Mouse (Mus musculus): Measurements from ENCODE around the gene Slc9a9. TPM values are rescaled to one million over a fixed set of nuclear protein-coding genes. Genes with fewer than 3 reads are reported as not detected.
A peak's percentile ranks its signal among the peaks of the same experiment; 100 is the strongest.

Gene Slc9a9
- polyA plus RNA-seq, 1 experiment from 2014 or later = 5.3 TPM

DNA sequence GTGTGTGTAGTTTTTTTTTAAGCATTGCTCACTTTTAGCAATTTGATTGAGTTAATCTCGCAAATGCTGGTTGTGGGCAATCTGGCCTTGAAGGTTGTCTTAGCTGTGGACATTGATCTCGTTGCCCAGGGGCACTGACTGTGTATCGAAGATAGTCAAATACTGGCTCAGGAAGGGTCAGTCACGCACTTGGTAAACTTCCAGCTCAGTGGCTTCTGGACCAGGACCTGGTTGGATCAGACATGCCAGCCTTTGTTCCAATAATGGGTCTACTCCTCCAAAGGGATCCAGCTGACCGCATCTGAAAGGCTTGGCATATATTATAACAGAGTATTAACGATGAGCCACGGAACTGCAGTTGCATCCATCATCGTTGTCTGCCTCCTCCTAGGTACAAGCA is 489.2 kb downstream of the Slc9a9 start:
- Histone ChIP-seq H3K4me1 (peaks cover 3% of the 10 kb centered on the region; the same call in 1 of the 2 replicates), H3K9ac (replicated peaks) (no peak overlapping the region), H3K27ac (replicated peaks) (no peak overlapping the region), H3K27me3 (no peaks in the 10 kb centered on the region; the same call in 1 of the 2 replicates), H3K4me2 (replicated peaks) (no peak overlapping the region), H3K36me3 (no peaks in the 10 kb centered on the region), H3K9me3 (no peaks in the 10 kb centered on the region), H3K4me3 (no peak overlapping the region)
- 77% methylated on average over 8 of the region's 8 CpGs for WGBS
- no peak for ATAC-seq (ENCODE audit: low FRiP score, low read depth)

DNA sequence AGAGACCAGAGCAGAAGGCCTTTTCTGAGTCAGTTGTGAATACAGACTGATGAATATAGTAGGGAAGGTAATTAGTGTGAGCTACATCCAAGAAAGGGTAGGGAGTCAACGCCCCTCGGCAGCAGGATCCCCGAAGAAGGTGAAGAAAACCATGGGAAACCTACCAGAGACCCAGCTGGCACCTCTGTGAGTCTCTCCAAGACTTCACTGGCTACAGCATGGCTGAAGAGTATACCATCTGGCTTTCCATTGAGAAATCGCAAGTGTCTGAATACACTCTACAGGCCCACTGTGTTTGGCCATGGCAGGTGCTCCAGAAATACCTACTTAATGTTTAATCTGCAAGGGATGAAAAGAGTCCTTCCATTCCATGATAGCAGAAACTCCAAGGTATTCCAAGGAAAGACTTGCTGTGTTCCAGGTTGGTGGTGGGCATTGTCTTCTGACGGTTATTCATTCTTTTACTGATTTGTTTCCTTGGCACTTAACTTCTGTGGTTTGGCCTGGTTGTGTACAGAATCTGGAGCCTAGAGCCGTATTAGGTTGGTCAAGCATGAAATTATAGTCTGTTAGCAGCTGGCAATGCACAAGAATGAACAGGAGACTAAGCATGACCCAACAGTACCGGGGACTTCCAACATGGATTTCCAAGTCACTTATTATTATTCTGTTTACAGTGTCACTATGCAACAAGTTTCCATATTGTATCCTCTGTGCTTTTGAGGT is 491.0 kb downstream of the Slc9a9 start:
- Histone ChIP-seq H3K36me3 (no peaks in the 10 kb centered on the region), H3K4me1 (peaks cover 3% of the 10 kb centered on the region; the same call in 1 of the 2 replicates), H3K4me3 (no peak overlapping the region), H3K27ac (replicated peaks) (no peak overlapping the region), H3K9ac (replicated peaks) (no peak overlapping the region), H3K4me2 (replicated peaks) (no peak overlapping the region), H3K9me3 (no peaks in the 10 kb centered on the region), H3K27me3 (no peaks in the 10 kb centered on the region; the same call in 1 of the 2 replicates)
- WGBS = 87% methylated on average over 7 of the region's 7 CpGs
- ATAC-seq (ENCODE audit: low FRiP score, low read depth) = no peak

DNA sequence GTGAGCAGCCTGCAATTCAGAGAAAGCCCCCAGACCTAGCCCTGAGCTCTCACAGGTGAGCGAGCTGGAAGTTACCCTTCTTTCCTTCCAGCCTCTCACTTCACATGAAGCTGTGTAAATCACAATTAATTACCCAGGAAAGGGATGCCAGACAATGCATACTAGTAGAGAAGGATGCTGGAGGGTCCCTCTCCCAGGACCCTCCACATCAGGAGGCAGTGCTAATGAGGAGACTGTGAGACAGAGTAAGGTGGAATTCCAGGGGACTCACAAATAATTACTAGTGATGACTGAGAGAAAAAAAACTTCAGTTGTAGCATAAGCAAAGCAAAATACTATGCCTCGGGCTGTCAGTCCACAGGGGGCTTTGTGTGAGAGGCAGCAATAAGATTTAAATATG is 492.0 kb downstream of the Slc9a9 start:
- no peak overlapping the region for H3K27ac ChIP-seq (replicated peaks)
- 75% methylated on average over 2 of the region's 2 CpGs for WGBS
- peaks cover 3% of the 10 kb centered on the region; the same call in 1 of the 2 replicates for H3K4me1 ChIP-seq
- no peak overlapping the region for H3K4me3 ChIP-seq
- no peak overlapping the region for H3K4me2 ChIP-seq (replicated peaks)
- H3K27me3 ChIP-seq = no peaks in the 10 kb centered on the region; the same call in 1 of the 2 replicates
- no peak overlapping the region for H3K9ac ChIP-seq (replicated peaks)
- no peak for ATAC-seq (ENCODE audit: low FRiP score, low read depth)
- no peaks in the 10 kb centered on the region for H3K36me3 ChIP-seq
- H3K9me3 ChIP-seq = no peaks in the 10 kb centered on the region

DNA sequence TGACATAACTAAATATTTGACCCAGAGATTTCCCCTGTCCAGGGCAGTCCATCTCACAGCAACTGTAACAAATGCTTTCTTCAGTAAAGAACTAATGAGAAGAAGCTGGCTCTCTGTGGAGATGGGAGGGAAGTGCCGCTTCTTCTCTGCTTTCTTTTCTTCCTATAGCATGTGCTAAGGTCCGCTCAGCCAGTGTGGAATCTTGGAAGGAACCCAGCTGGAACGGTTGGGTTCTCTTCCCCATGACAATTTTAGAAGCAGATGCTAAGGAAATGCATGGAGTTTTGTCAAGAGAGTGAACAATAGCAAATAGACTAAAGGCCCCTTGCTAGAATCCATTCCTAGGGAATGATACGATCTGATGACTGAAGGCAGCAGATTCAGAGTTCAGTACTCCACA is 496.5 kb downstream of the Slc9a9 start:
- Histone ChIP-seq H3K9ac (replicated peaks) (no peak overlapping the region), H3K36me3 (no peaks in the 10 kb centered on the region), H3K4me2 (replicated peaks) (no peak overlapping the region), H3K4me3 (no peak overlapping the region), H3K9me3 (no peaks in the 10 kb centered on the region), H3K4me1 (no peaks in the 10 kb centered on the region), H3K27me3 (no peaks in the 10 kb centered on the region; the same call in 1 of the 2 replicates), H3K27ac (replicated peaks) (no peak overlapping the region)
- ATAC-seq (ENCODE audit: low FRiP score, low read depth) = no peak
- 88% methylated on average over 4 of the region's 4 CpGs for WGBS

DNA sequence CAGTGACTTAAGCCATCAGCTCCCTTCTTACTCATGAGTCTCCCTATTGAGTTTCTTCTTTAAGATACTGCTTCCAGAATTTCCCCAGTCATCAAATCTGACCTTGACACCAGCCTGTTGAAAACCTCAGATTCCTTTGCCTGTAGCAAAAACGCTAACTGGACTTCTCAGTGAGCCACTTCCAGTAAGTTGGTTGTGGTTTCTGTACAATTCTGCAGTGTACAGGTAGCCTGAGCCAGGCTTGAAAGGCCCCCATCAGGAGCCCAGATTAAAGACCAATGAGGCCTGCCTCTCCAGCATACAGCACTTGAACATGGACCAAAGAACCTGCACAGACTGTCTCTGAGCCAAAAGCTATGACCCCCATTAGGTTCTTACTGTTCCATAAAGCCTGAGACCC is 498.1 kb downstream of the Slc9a9 start:
- Histone ChIP-seq H3K9me3 (no peaks in the 10 kb centered on the region), H3K27me3 (no peaks in the 10 kb centered on the region), H3K27ac (replicated peaks) (no peak overlapping the region), H3K4me1 (no peaks in the 10 kb centered on the region), H3K9ac (replicated peaks) (no peak overlapping the region), H3K36me3 (no peaks in the 10 kb centered on the region), H3K4me3 (no peak overlapping the region), H3K4me2 (replicated peaks) (no peak overlapping the region)
- ATAC-seq (ENCODE audit: low FRiP score, low read depth) = no peak
- WGBS = 78% methylated on average over 1 of the region's 1 CpGs

DNA sequence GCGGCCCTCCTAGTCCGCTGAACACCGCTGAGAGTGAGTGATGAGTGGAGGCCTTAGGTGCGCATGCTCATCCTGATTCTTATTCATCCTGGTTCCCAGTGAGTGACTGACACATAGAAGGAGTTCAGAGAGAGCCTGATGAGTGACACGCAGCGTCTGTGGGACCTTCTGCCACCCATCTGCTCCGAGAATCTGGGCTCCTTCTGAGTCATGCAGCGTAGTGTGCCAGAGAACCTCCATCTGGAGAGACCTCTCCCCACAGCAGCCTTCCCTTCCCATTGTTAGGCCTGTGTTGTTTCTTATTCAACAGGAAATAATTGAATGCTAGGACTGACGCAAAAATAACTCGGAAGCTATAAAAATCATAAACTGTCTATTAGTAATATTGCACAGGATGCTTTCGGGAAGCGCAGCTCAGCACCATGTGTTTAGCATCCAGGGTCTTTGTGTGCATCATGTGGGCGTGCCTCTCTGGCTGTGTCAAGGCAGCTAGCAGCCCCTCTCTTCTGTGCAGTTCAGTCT is 498.8 kb downstream of the Slc9a9 start:
- 91% methylated on average over 13 of the region's 13 CpGs for WGBS
- Histone ChIP-seq H3K4me2 (replicated peaks) (no peak overlapping the region), H3K9ac (replicated peaks) (no peak overlapping the region), H3K4me3 (no peak overlapping the region), H3K36me3 (no peaks in the 10 kb centered on the region), H3K27me3 (no peaks in the 10 kb centered on the region), H3K4me1 (no peaks in the 10 kb centered on the region), H3K27ac (replicated peaks) (no peak overlapping the region), H3K9me3 (no peaks in the 10 kb centered on the region)
- ATAC-seq (ENCODE audit: low FRiP score, low read depth) = no peak

DNA sequence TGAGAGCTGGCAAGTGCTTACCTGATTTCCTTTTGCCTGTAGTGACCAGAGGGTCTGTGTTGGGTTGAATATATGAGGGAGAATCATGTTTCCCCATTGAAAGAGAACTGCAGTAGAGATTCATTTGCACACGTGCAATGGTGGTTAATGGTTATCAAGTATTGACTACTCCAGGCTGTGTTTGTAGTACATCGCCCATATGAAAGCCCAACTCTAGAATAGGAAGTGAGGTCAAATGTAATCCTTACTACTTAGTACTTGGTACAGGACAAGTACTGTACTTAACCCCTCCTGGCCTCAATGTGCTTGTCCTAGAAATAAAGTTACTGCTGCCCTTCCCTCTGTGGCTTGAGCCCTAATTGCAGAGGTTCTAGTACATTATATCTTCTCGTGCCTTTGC is 508.5 kb downstream of the Slc9a9 start:
- no peak overlapping the region for H3K9ac ChIP-seq (replicated peaks)
- H3K27me3 ChIP-seq = no peaks in the 10 kb centered on the region
- peaks cover 10% of the 10 kb centered on the region; the same call in 1 of the 2 replicates for H3K4me1 ChIP-seq
- no peak overlapping the region for H3K4me2 ChIP-seq (replicated peaks)
- H3K36me3 ChIP-seq = no peaks in the 10 kb centered on the region
- no peak overlapping the region for H3K27ac ChIP-seq (replicated peaks)
- ATAC-seq (ENCODE audit: low FRiP score, low read depth) = no peak
- no peak overlapping the region for H3K4me3 ChIP-seq
- no peaks in the 10 kb centered on the region for H3K9me3 ChIP-seq
- WGBS = 95% methylated on average over 3 of the region's 3 CpGs

DNA sequence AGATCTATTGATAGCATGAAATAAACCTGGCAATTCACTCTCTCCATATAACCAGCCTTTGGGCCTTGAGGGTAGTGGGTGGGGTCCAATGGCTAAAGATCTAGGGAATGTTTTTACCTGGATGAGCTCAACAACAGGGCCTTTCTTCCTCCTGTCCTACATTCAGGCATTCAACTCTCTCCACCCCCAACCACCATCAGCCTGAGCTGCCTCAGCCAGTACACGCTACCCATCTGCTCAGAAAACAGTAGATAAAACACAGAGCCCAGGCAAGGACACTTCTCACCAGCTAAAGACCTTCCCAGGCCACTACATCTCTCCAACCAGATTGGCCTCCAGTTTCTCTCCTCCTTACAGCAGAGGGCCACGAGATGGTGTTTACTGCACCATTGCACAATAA is 510.3 kb downstream of the Slc9a9 start:
- H3K36me3 ChIP-seq = no peaks in the 10 kb centered on the region
- H3K9me3 ChIP-seq = no peaks in the 10 kb centered on the region
- no peak overlapping the region for H3K4me3 ChIP-seq
- no peak overlapping the region for H3K9ac ChIP-seq (replicated peaks)
- no peak overlapping the region for H3K4me2 ChIP-seq (replicated peaks)
- H3K27ac ChIP-seq (replicated peaks) = no peak overlapping the region
- ATAC-seq (ENCODE audit: low FRiP score, low read depth) = no peak
- 88% methylated on average over 2 of the region's 2 CpGs for WGBS
- H3K27me3 ChIP-seq = no peaks in the 10 kb centered on the region
- peaks cover 10% of the 10 kb centered on the region; the same call in 1 of the 2 replicates for H3K4me1 ChIP-seq

DNA sequence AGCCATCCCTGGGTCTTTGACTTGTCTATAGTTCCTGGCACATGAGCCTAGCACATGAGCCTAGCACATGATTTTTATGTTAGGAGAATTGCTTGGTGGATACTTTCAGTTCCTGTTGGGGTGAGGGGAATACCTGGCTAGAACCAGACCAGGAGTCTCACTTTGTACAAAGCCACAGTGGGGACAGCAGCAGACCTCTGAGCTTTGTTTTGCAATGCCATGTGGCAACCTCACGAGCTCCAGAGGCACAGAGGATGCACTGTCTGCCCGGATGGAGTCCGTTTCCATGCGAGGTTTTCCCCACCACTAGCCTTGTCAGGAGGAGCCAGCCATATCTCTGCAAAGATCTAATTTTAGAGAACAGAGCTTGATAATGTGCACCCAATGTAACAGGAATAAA is 510.9 kb downstream of the Slc9a9 start:
- Histone ChIP-seq H3K36me3 (no peaks in the 10 kb centered on the region), H3K9me3 (0 out of 2 replicates have a peak, but pooled peaks cover 3% of the 10 kb centered on the region), H3K27ac (replicated peaks) (no peak overlapping the region), H3K9ac (replicated peaks) (no peak overlapping the region), H3K4me3 (no peak overlapping the region), H3K4me1 (peaks cover 10% of the 10 kb centered on the region; the same call in 1 of the 2 replicates), H3K27me3 (no peaks in the 10 kb centered on the region), H3K4me2 (replicated peaks) (no peak overlapping the region)
- ATAC-seq (ENCODE audit: low FRiP score, low read depth) = no peak
- WGBS = 77% methylated on average over 4 of the region's 4 CpGs

DNA sequence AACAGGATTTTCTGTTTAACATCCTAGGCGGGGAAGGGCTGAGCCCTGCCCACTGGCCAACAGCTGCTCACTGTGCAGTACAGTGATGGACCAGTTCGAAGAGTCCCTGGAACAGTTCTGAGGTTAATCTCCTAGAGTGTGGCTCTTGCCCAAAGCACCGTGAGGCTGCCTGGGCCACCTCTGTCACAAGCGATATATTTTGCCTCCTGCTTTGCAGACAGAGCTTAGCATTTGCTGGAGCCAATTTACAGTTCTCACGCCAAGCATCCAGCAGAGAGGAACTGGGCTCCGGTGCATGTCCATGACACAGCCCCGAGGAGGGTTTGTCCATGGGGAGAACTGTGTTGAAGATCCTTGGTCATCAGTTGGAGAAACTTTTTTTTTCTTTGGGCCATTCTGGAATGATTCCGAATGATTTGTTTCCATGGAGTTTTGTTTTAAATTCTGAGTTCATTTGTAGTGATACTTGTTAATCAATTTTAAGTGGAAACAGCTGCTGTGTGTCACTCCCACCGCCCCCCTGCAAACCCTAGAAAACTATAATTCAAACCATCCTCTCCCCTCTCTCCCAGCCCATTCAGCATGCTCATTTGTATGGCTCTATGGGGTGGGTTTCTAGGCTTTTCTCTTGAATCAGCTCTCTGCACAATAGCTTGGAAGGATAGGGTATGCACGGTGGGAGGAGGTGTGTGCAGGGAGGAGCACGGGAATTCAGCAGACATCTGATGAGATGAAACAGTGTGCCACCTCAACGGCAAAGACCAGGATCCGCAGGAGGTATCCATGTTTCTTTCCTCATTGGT is 511.7 kb downstream of the Slc9a9 start:
- 0 out of 2 replicates have a peak, but pooled peaks have one; percentile 41 for ATAC-seq (ENCODE audit: low FRiP score, low read depth)
- no peak overlapping the region for H3K4me3 ChIP-seq
- 0 out of 2 replicates have a peak, but pooled peaks cover 4% of the 10 kb centered on the region for H3K9me3 ChIP-seq
- peaks cover 10% of the 10 kb centered on the region; the same call in 1 of the 2 replicates for H3K4me1 ChIP-seq
- H3K9ac ChIP-seq (replicated peaks) = no peak overlapping the region
- H3K36me3 ChIP-seq = no peaks in the 10 kb centered on the region
- no peaks in the 10 kb centered on the region for H3K27me3 ChIP-seq
- WGBS = 61% methylated on average over 13 of the region's 13 CpGs
- H3K4me2 ChIP-seq (replicated peaks) = no peak overlapping the region
- no peak overlapping the region for H3K27ac ChIP-seq (replicated peaks)

DNA sequence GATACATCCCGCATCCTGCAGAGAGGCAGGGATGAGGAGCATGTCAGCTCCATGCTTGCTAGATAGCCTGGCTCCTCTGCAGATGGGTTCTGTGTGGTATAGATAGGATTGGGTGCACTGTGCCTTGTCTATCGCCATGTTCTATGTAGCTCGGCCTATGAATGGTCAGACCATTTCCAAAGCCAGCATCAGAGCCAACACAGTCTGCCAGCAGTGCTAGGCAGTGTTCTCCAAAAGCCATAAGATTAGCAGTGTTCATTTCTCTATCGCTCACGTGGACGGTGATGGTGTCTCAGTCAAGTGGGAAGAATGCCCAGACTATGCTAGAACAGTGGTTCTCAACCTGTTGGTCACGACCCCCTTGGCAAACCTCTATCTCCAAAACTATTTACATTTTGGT is 512.6 kb downstream of the Slc9a9 start:
- ATAC-seq (ENCODE audit: low FRiP score, low read depth) = 0 out of 2 replicates have a peak, but pooled peaks have one; percentile 41

DNA sequence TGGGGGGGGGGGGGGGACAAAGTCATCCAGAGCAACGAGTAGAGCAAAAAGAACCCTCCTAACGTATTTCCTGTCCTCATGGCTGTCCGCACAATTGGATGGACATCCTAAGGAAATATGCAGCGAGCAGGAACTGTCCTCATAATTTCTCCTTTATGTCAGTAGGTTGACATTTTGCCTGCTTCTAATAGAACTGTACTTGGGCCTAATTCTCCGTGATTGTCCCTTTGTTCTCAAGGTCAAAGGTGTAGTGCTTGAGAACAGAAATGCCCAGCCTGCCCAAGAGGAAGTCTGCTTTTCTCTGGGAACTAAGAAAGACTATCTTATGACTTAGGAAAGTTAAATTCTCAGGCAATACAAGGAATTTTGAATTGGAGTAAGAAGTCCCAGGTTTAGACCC is 514.7 kb downstream of the Slc9a9 start:
- no peak overlapping the region for H3K27ac ChIP-seq (replicated peaks)
- no peak overlapping the region for H3K4me2 ChIP-seq (replicated peaks)
- H3K9ac ChIP-seq (replicated peaks) = no peak overlapping the region
- 0 out of 2 replicates have a peak, but pooled peaks cover 4% of the 10 kb centered on the region for H3K9me3 ChIP-seq
- WGBS = 67% methylated on average over 5 of the region's 5 CpGs
- no peaks in the 10 kb centered on the region for H3K36me3 ChIP-seq
- ATAC-seq (ENCODE audit: low FRiP score, low read depth) = no peak
- H3K4me3 ChIP-seq = no peak overlapping the region
- H3K27me3 ChIP-seq = no peaks in the 10 kb centered on the region
- peaks cover 10% of the 10 kb centered on the region; the same call in 1 of the 2 replicates for H3K4me1 ChIP-seq

More for the DNA sequence above, 512.6 kb downstream of the Slc9a9 start:
- Histone ChIP-seq H3K9ac (replicated peaks) (no peak overlapping the region), H3K27ac (replicated peaks) (no peak overlapping the region), H3K4me1 (peaks cover 10% of the 10 kb centered on the region; the same call in 1 of the 2 replicates), H3K9me3 (0 out of 2 replicates have a peak, but pooled peaks cover 4% of the 10 kb centered on the region), H3K4me3 (no peak overlapping the region), H3K36me3 (no peaks in the 10 kb centered on the region), H3K27me3 (no peaks in the 10 kb centered on the region), H3K4me2 (replicated peaks) (no peak overlapping the region)
- 93% methylated on average over 7 of the region's 7 CpGs for WGBS

Measured in midbrain, embryonic 12.5 days (tissue).